Mouse (Mus musculus) stomach, embryonic 16.5 days (tissue): ENCODE measurements at regions not wholly inside any gene's neighbourhood (a gene's known extent, or its start where the extent isn't known, plus 50 kb on each side); places are given as distances from the start of the nearest gene placed in this dataset.

Experiments
- ATAC-seq: fragments of 200-750 bp; cut with Nextera tagmentation; 2 replicates; pipeline ENCODE4 v1.8.0; 2017; ENCODE audit warnings: moderate number of reproducible peaks, moderate TSS enrichment; ENCODE audit not compliant: insufficient read depth, low FRiP score
- H3K27ac ChIP-seq: fragments of 300-500 bp; sonication (generic); 2 replicates; pipeline ENCODE4 v1.5.1; 2014; ENCODE audit warnings: low read length
- H3K27me3 ChIP-seq: fragments of 300-500 bp; sonication (generic); 2 replicates; pipeline ENCODE4 v1.6.1; 2014; ENCODE audit warnings: low read length, control low read depth, mixed read lengths; ENCODE audit not compliant: control insufficient read depth, insufficient read depth
- H3K36me3 ChIP-seq: fragments of 300-500 bp; sonication (generic); 2 replicates; pipeline ENCODE4 v1.6.1; 2014; ENCODE audit warnings: low read length; ENCODE audit not compliant: control insufficient read depth, insufficient read depth
- H3K4me1 ChIP-seq: fragments of 300-500 bp; sonication (generic); 2 replicates; pipeline ENCODE4 v1.6.1; 2014; ENCODE audit warnings: low read length, control low read depth, mixed read lengths; ENCODE audit not compliant: control insufficient read depth, insufficient read depth
- H3K4me2 ChIP-seq: fragments of 300-500 bp; sonication (generic); 2 replicates; pipeline ENCODE4 v1.6.1; 2014; ENCODE audit warnings: low read depth, low read length, mixed read lengths
- H3K4me3 ChIP-seq: fragments of 300-500 bp; sonication (generic); replicated peaks from 2 replicates; pipeline ENCODE4 v1.5.1; 2014; ENCODE audit warnings: mild to moderate bottlenecking, low read length
- H3K9ac ChIP-seq: fragments of 300-500 bp; sonication (generic); 2 replicates; pipeline ENCODE4 v1.6.1; 2014; ENCODE audit warnings: low read length
- H3K9me3 ChIP-seq: fragments of 300-500 bp; sonication (generic); replicated peaks from 2 replicates; pipeline ENCODE4 v1.6.1; 2016; ENCODE audit warnings: low read length, control low read depth; ENCODE audit not compliant: control insufficient read depth
- WGBS: fragments of 180-500 bp; shearing (Covaris S2); extraction: QIAGEN DNeasy Blood & Tissue Kit; methylation state at CpG from one replicate; pipeline ENCODE4 v1.1.7; 2014; 5-methylcytosine and 5-hydroxymethylcytosine counted together

DNA sequence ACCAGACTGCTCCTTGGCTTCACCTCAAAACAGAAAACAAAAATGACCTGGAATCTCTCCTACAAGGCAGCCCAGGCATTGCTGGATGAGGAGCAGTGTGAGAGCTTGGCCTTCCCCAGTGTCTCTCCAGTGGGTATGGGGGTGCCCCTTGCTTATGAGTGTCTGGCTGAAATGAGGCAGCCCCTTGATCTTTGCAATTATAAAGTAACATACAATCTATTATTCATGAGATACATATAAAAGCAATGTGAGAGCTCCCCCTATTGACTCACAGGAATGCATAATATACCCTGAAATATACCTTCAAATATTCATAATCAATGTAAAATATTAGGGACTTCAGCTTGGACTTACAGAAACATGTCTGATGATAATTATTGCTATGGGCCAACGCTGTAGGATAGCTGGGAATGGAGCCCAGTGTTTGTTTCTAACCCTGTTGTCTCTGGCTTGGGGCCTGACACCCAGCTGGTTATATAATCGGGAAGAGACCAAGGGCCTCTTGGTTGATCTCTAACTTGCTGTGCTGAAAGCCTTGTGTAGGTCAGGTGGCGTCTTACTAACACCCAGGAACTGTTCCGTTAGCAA is 52.9 kb upstream of the Eya4 start:
- Histone ChIP-seq H3K4me1 (no peaks in the 10 kb centered on the region), H3K9me3 (0 out of 2 replicates have a peak, but pooled peaks cover 6% of the 10 kb centered on the region), H3K4me3 (no peak overlapping the region), H3K9ac (no peak overlapping the region), H3K4me2 (no peak overlapping the region), H3K27me3 (no peaks in the 10 kb centered on the region), H3K27ac (no peak overlapping the region), H3K36me3 (no peaks in the 10 kb centered on the region)
- ATAC-seq = no peak
- 45% methylated on average over 4 of the region's 4 CpGs for WGBS
